Mouse (Mus musculus) embryonic facial prominence, embryonic 10.5 days (tissue): ENCODE measurements around the gene Gpr137b. TPM values are rescaled to one million over a fixed set of nuclear protein-coding genes. Genes with fewer than 3 reads are reported as not detected.
"Not testable (repeated sequence)": the region's sequence is repeated elsewhere in the genome, so short reads cannot be mapped to it uniquely, and the experiment has no call there.

Experiments
- DNase-seq: peaks from one replicate; pipeline ENCODE4 v3.0.0-alpha.2; 2017; ENCODE audit warnings: low spot score
- H3K27ac ChIP-seq: fragments of 300-500 bp; sonication (generic); replicated peaks from 2 replicates; pipeline ENCODE4 v1.5.1; 2016; ENCODE audit warnings: mild to moderate bottlenecking
- H3K27me3 ChIP-seq: fragments of 300-500 bp; sonication (generic); replicated peaks from 2 replicates; pipeline ENCODE4 v1.6.1; 2016; ENCODE audit warnings: low read depth, mild to moderate bottlenecking; ENCODE audit not compliant: poor library complexity, severe bottlenecking
- H3K36me3 ChIP-seq: fragments of 300-500 bp; sonication (generic); replicated peaks from 2 replicates; pipeline ENCODE4 v1.6.1; 2016; ENCODE audit warnings: mild to moderate bottlenecking, moderate library complexity
- H3K4me1 ChIP-seq: fragments of 300-500 bp; sonication (generic); 2 replicates; pipeline ENCODE4 v1.6.1; 2016
- H3K4me3 ChIP-seq: fragments of 300-500 bp; sonication (generic); 2 replicates; pipeline ENCODE4 v1.5.1; 2016; ENCODE audit warnings: mild to moderate bottlenecking, moderate library complexity
- H3K9me3 ChIP-seq: fragments of 300-500 bp; sonication (generic); 2 replicates; pipeline ENCODE4 v1.6.1; 2016; ENCODE audit warnings: mild to moderate bottlenecking
- WGBS: fragments of 180-500 bp; shearing (Covaris S2); methylation state at CpG from one replicate; pipeline ENCODE4 v1.1.7; 2016; 5-methylcytosine and 5-hydroxymethylcytosine counted together
- polyA plus RNA-seq: library from polyadenylated mRNA; unstranded; fragments of >200 nt; fragmentation: Nextera tagmentation; extraction: Ambion mirVana; gene quantifications from 2 replicates; pipeline ENCODE4 v1.2.1, GENCODE M21; 2016

The Gpr137b gene
- polyA plus RNA-seq, 1 experiment from 2014 or later: 21.4 TPM

- not testable (repeated sequence) for H3K9me3 ChIP-seq, H3K4me1 ChIP-seq, DNase-seq, H3K27me3 ChIP-seq, H3K27ac ChIP-seq, H3K4me3 ChIP-seq
- H3K36me3 ChIP-seq: peaks cover 29% of the 10 kb centered on the region
- 87% methylated on average over 8 of the region's 8 CpGs for WGBS
Observed at GRCm38 (mm10) chr13:13358097-13358496, 35.7 kb downstream of the Gpr137b start.

- not testable (repeated sequence) for H3K9me3 ChIP-seq, H3K4me3 ChIP-seq, DNase-seq, H3K27ac ChIP-seq, H3K27me3 ChIP-seq, H3K4me1 ChIP-seq, H3K36me3 ChIP-seq
- 85% methylated on average over 4 of the region's 4 CpGs for WGBS
Observed at GRCm38 (mm10) chr13:13352113-13352512, 41.7 kb downstream of the Gpr137b start.

- H3K27ac ChIP-seq, H3K9me3 ChIP-seq, H3K4me3 ChIP-seq, DNase-seq, H3K4me1 ChIP-seq, H3K36me3 ChIP-seq, H3K27me3 ChIP-seq: not testable (repeated sequence)
- 90% methylated on average over 7 of the region's 7 CpGs for WGBS
Observed at GRCm38 (mm10) chr13:13350681-13351080, 43.1 kb downstream of the Gpr137b start.

GRCm38 (mm10) chr13:13349288-13349687, 44.5 kb downstream of the Gpr137b start:
- no peak overlapping the region for H3K4me3 ChIP-seq

GRCm38 (mm10) chr13:13347634-13348412, 46.0 kb downstream of the Gpr137b start:
- 23% methylated on average over 12 of the region's 12 CpGs for WGBS
- peak; percentile 37 for DNase-seq
- H3K36me3 ChIP-seq, H3K4me1 ChIP-seq, H3K9me3 ChIP-seq, H3K27ac ChIP-seq, H3K4me3 ChIP-seq, H3K27me3 ChIP-seq: not testable (repeated sequence)

More at GRCm38 (mm10) chr13:13349288-13349687, 44.5 kb downstream of the Gpr137b start:
- Histone ChIP-seq H3K27me3 (no peaks in the 10 kb centered on the region), H3K36me3 (no peaks in the 10 kb centered on the region), H3K4me1 (peaks cover 6% of the 10 kb centered on the region; the same call in 1 of the 2 replicates), H3K27ac (no peak overlapping the region), H3K9me3 (no peaks in the 10 kb centered on the region)
- peak; percentile 44 for DNase-seq
- WGBS: 66% methylated on average over 4 of the region's 4 CpGs

- H3K36me3 ChIP-seq, DNase-seq, H3K27me3 ChIP-seq, H3K9me3 ChIP-seq, H3K4me1 ChIP-seq, H3K27ac ChIP-seq, H3K4me3 ChIP-seq: not testable (repeated sequence)
- 93% methylated on average over 8 of the region's 8 CpGs for WGBS
Observed at GRCm38 (mm10) chr13:13337361-13337760, 56.5 kb downstream of the Gpr137b start.

- H3K4me1 ChIP-seq: no peaks in the 10 kb centered on the region
- 3% methylated on average over 2 of the region's 2 CpGs for WGBS
- H3K4me3 ChIP-seq: no peak overlapping the region
- H3K27ac ChIP-seq: no peak overlapping the region
- H3K27me3 ChIP-seq: no peaks in the 10 kb centered on the region
- peak; percentile 66 for DNase-seq
- H3K9me3 ChIP-seq: no peaks in the 10 kb centered on the region
- no peaks in the 10 kb centered on the region for H3K36me3 ChIP-seq
Observed at GRCm38 (mm10) chr13:13328876-13329275, 64.9 kb downstream of the Gpr137b start.

Other genes with a start within 250 kb of the Gpr137b start
- not detected in 2 replicates for gene Prl2c5, start 211.3 kb downstream of the Gpr137b start, polyA plus RNA-seq
- gene Nid1, start 43.5 kb upstream of the Gpr137b start, polyA plus RNA-seq: 59.0 and 64.5 TPM in 2 replicates
- 3.5 and 3.6 TPM in 2 replicates for gene Lyst, start 196.4 kb upstream of the Gpr137b start, polyA plus RNA-seq